ENCODE assay signal across 15 mouse cellular contexts in genomic region chr13:5240541-5240940, GRCm38 (mm10).
"Had no signal": no experiment of that assay in that cellular context is flagged by ENCODE, and none has a peak within 500 bp of the region (broad histone marks: within the 10 kb centered on the region; RNA-seq: fewer than 3 reads in every experiment).

No protein-coding gene starts in this region.

- H3K4me3 ChIP-seq: limb, embryonic 15.5 days; liver, embryonic 12.5 days; midbrain, embryonic 10.5 days; myocyte; neural tube, embryonic 15.5 days had no signal

- H3K9ac ChIP-seq: limb, embryonic 15.5 days; liver, embryonic 12.5 days; neural tube, embryonic 15.5 days had no signal

- H3K9me3 ChIP-seq: limb, embryonic 15.5 days; liver, embryonic 12.5 days; midbrain, embryonic 10.5 days; neural tube, embryonic 15.5 days had no signal

- DNase-seq: kidney, adult 8-10 months; kidney, postnatal 25 days; layer of hippocampus, adult 9-11 months; layer of hippocampus, postnatal 36 days; lung, postnatal 4 days; midbrain, embryonic 14.5 days; right cerebral cortex, adult 18-20 months; right cerebral cortex, postnatal 25 days; thymus, postnatal 36 days had no signal

- H3K27me3 ChIP-seq: limb, embryonic 15.5 days; liver, embryonic 12.5 days; neural tube, embryonic 15.5 days had no signal

- H3K4me2 ChIP-seq: limb, embryonic 15.5 days; liver, embryonic 12.5 days; neural tube, embryonic 15.5 days had no signal

- H3K27ac ChIP-seq: limb, embryonic 15.5 days; liver, embryonic 12.5 days; midbrain, embryonic 10.5 days; neural tube, embryonic 15.5 days had no signal

- H3K36me3 ChIP-seq: limb, embryonic 15.5 days; liver, embryonic 12.5 days; midbrain, embryonic 10.5 days; neural tube, embryonic 15.5 days had no signal

- ATAC-seq: intestine, postnatal 0 days; liver, embryonic 12.5 days had no signal

- H3K4me1 ChIP-seq: limb, embryonic 15.5 days; liver, embryonic 12.5 days; midbrain, embryonic 10.5 days; neural tube, embryonic 15.5 days had no signal
